Mouse (Mus musculus) heart, adult 18-20 months (tissue): Measurements from ENCODE around the gene Mtfp1. TPM values are rescaled to one million over a fixed set of nuclear protein-coding genes. Genes with fewer than 3 reads are reported as not detected.
"Not testable (repeated sequence)": the region's sequence is repeated elsewhere in the genome, so short reads cannot be mapped to it uniquely, and the experiment has no call there.

Source experiments
- DNase-seq, 2 experiments: peaks; one replicate each; pipeline ENCODE4 v3.0.0; 2021 to 2022; ENCODE audit warnings: mixed read lengths in 1 of 2
- total RNA-seq, 2 experiments: library from RNA; stranded (reverse); gene quantifications; 2 replicates each; pipeline ENCODE4 v1.2.3; 2021

Mtfp1 gene
- total RNA-seq, 2 experiments from 2014 or later = 133 to 172 TPM

DNA sequence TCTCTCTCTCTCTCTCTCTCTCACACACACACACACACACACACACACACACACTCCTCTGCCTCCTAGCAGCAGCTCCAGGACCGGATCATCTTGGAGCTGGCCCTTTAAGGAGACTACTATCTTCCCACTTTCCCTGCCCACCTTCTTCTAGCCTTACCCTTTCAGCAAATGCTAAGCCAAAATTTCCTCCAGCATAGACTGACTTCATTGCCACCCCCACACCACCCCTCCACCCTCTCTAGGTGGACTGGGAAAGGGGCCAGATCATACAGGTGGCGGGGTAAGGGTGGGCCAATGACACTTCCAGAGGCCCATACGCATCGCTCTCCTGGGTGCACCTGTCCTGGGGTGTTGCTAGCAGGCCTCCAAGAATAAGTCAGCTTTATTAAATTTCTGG is 20.2 kb upstream of the Mtfp1 start:
- no peak for DNase-seq

DNA sequence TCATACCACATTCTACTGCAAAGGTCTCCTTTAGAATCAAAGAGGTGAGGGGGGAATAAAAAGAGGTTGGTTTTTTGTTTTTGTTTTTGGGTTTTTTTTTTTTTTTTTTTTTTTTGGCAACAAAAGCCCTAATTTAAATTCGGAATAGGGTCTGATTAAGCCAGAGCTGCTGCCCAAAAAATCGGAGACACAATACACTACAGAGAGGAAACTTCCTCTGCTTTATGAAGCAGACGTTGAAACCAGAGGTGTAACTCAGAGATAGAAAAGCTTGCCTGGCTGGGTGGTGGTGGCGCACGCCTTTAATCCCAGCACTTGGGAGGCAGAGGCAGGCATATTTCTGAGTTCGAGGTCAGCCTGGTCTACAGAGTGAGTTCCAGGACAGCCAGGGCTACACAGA is 19.3 kb upstream of the Mtfp1 start:
- DNase-seq = not testable (repeated sequence)

DNA sequence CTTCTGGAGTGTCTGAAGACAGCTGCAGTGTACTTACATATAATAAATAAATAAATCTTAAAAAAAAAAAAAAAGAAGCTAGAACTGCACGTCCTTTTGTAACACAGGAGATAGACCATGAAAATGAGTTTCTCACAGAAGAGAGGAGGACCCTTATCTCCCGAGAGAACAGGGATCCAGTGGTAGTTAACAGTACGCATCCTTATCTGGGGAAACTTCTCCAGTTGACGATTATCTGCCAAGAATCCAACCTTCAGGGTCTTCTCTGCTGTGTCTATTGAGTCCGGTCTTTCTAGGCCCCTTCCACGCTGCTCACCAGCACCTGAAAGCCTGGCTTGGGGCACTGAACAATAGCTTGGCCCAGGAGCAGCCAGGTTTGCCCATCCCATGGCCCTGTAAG is 18.7 kb upstream of the Mtfp1 start:
- DNase-seq = no peak

DNA sequence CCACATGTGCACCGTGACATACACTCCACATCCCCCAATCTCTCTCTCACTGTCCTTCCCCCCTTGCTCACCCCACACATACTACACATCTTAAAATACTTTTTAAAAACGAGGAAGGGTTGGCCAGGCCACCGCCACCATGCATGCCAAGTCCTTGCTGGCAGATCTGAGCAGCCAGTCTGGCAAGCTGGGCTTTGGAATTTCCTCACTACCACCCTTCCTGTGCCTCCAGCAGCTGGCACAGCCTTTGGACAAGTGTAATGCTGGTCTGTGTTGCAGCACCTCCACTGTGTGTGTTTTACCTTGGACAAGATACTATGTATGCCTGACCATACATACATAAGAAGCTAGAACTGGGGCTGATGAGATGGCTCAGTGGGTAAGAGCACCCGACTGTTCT is 18.3 kb upstream of the Mtfp1 start:
- DNase-seq = no peak

DNA sequence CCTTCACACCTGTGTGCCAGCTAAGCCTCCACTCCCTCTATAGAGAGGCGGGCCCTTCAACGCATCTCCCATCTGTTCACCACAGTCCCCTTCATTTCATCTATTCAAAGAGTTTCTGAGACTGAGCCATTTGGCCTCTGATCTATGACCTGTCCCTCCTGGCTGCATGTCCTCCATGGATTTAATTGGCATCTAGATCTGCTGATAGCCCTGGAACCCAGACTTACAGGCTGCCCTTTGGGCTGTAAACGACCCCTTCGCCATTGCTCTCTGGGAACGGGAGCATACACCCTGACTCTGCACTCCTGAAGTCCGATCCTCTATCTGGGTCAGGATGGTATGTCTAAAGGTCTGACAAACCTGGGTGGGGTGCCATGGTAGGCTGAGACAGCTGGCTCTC is 17.6 kb upstream of the Mtfp1 start:
- DNase-seq = no peak

DNA sequence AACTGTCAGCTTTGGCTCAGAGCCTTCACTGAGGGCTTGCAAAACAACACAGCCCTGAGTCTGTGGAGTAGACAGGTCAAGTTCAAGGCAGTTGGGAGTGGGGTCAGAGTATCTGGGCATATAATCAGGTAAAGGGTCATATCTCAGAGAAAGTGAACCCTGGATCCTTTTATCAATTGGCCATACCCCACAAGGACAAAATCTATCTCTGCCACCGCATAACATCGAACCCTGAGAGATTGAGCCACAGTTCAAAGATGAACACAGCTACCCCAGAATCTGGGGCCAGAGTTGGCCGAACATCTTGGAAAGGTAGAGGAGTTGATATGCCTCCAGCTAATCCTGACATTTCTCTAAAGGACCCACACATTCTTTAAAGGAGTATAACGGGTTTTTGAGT is 16.8 kb upstream of the Mtfp1 start:
- DNase-seq = no peak

DNA sequence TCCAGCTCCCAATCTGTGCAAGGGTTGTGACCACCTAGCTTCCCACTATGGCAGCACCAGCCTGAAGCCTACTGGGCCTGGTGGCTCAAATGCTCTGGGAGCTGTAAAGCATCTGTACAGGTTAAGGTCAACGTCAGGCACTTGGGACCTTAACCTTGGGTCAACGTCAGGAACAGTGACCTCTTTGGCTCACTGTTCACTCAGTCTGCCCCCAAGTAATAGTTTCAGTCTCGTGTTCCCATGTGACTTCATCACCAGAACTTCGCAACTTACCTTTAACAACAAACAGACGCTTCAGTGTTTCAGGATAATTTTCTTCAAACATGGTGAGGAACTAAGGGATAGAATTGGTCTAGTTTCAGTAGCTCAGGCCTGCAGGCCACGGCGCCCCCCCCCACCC is 13.4 kb upstream of the Mtfp1 start:
- DNase-seq = no peak

DNA sequence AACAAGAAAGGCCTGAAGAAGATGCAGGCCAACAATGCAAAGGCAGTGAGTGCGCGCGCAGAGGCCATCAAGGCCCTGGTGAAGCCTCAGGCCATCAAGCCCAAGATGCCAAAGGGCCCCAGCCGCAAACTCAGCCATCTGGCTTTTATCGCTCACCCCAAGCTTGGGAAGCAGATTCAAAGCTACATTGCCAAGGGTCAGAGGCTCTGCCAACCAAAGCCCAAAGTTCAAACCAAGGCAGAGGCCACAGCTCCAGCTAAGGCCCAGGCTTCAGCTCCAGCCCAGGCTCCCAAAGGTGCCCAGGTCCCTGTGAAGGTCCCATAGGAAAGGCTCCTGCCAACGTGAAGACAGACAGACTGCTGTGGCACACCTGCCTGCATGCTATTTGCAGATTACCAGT is 12.7 kb upstream of the Mtfp1 start:
- DNase-seq = not testable (repeated sequence)

DNA sequence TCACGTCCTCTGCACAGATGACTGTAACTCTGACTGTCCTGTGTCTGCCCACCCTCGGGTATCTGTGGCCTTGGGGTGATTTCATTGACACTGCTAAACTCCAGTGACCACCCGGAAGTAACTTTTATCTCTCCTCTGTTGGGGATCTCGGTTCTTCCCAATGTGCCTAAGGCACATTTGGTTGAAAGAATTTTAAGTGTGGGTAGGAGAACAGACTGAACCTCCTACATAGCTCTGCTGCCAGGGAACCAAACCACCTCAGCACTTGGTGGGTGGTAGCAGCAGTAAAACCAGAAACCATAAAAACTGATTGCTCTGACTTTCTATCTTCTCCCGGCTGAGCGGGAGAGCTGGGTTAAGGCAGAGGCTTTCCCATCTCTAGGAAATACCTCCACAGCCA is 10.2 kb upstream of the Mtfp1 start:
- no peak for DNase-seq

DNA sequence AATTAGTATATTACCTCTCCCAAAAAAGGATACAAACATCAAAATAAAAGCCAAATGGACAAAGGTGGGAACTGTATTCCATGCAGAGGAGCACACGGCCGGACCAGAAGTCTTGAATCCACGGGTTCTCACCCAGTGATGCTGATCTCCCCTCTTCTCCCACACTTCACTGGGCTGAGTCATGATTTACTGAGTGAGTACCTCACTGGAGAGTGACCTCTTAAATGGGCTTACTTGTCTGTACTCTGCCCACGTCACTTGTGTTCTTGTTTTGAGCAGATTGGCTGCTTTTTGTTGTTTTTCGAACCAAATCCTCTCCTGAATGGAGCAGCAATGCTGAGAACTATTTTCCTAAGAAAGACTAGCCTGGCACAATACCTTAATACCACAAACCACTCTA is 9.7 kb upstream of the Mtfp1 start:
- DNase-seq = no peak

DNA sequence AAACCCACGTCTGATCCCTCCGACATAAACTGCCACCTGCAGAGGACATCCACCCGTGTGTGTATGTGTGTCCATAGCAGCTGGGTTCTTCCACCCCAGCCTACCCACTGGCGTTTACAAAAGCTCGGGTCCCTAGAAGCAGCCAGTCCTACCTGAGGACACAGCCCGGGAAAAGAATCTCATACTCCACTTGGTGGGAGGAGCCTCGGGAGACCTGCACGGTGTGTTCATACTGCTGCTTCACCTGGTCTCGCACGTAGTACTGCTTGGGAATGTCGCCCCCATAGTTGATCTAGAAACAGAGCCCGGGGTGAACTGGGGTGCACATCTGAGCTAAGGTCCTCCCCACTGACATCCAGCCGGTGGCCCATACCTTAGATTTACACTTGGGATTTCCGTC is 8.3 kb upstream of the Mtfp1 start:
- no peak for DNase-seq

DNA sequence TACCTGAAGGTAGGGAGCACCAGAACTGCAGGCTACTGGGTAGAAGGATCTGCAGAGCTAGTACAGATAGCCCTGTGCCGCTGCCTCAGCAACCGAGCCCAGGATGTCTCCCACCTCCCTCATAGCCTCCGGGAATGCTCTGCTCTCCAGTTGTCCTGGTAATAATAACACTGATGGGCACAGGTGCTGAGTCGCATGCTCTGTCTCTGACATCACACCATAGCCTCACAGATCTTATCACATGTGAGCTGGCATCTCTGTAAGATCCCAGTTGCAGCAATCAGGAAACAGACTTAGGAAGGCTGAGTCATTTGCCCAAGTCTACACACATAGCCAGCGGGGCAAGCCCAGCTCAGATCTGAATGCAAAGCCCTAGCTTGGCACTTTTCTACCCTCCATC is 6.6 kb upstream of the Mtfp1 start:
- DNase-seq = no peak

DNA sequence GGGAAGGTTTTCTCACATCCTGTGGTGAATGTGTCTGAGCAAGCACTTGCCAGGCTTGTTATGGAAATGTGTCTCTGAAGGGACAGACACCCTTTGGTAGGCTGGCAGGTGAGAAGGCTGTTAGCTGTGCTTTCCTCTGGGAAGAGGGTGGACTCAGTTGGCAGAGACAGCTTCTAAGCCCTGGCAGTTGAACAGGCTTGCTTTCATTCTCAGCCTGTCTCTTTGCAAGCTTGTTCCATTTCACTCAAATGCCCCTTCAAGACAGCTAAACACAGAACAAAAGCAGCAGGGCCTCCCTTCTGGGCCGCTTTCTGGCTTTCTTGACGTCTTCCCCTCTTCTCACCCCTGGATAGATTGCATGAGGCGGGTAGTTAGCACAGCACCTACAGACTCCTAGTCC is 4.2 kb upstream of the Mtfp1 start:
- DNase-seq = no peak

DNA sequence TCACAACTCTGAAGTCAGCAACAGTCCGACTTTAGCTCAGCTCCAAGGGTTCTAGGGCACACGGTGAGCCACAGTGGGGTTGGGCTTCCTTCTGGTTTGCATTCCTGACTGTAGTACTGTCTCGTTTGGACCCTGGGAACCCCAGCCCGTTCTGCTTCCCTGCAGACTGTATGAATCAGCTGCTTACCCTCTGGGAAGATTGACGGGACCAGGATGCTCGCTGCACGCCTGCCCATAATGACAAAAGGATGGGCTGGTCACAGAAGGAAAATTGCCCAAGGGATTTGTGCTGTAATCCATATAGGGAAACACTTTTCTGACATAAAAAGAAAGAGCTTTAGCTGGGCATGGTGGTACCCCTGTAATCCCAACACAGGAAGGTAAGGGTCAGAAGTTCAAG is 3.6 kb upstream of the Mtfp1 start:
- no peak for DNase-seq

DNA sequence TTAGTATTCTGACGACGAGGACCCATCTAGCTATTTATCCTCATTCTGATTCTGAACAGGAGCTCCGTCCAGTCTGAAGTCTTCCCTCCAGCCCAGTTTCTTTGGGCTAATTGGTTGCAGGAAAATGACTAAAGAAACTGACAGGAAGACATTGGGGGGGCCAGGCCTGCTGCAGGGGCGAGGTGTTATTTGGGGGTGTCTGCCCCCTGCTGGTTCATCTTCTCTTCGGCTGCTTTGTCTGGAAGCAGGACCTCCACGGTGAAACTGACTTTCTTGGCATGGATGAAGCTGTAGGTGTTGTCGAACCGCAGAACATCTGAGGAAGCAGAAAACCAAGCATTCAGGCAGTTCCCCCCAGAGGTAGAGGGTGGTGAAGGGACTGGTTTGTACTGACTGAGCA is 2.9 kb upstream of the Mtfp1 start:
- DNase-seq = no peak

DNA sequence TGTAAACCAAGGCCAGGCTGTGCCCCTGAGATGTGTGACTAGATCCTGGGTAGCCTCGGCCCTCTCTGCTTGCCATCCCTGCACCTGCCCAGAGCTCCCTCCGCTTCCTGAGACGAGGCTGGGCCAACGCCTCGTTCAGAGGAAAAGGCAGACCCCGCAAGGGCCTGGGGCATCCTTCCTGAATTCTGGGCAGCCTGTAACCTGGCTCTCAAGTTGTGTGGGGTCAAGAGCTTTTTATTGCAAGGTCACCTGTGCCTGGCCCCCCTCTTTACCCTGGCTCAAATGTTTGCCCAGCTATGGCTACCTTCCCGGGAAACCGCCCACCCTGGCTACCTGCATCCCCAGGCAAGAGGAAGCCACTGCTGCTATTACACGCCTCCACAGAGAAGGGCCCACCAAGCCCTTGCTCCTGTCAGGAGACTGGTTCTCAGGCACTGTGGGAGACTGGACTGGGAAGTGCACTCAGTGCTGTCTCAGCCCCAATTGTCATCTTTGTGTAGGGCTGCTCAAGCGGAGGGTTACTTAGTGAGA is 1.9 kb upstream of the Mtfp1 start:
- DNase-seq = no peak

DNA sequence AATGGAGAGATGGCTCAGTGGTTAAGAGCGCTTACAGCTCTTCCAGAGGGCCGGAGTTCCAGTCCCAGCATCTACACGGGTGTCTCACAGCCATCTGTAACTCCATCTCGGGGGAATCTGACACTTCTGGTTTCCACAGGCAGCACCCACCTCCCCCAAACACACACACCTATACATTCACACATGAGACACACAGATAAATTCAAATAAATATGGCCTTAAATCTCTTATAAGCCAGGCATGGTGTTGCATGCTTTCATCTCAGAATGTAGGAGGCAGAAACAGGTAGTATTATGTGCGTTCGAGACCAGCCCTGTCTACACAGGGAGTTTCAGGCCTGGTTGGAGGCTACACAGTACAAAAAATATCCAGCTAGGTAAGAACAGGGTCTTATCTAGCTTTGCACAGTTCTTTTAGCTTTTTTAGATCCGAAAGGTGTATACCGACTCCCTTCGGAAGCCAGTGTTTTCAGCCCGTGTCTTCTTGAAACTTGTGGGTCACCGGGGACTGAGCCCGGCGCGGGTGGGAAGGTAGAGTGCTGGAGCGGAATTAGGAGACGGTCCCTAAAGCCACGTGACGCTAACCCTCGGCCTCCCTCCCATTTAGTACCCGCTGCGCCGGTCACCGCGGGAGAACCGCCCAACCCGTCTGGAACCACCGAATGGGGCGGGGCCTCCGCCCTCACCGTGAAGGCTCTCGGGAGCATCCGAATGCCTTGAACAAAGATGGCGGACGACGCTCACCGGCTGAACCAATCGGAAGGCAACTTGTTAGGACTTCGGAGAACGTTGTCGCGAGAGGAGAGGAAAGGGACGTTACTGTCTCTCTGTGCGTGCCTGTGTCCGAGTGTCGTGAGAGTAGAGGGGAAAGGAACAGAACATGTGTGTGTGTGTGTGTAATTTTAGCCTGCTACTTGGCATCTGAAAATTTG is 1.1 kb upstream of the Mtfp1 start:
- DNase-seq = peak; percentile 98 to 99

DNA sequence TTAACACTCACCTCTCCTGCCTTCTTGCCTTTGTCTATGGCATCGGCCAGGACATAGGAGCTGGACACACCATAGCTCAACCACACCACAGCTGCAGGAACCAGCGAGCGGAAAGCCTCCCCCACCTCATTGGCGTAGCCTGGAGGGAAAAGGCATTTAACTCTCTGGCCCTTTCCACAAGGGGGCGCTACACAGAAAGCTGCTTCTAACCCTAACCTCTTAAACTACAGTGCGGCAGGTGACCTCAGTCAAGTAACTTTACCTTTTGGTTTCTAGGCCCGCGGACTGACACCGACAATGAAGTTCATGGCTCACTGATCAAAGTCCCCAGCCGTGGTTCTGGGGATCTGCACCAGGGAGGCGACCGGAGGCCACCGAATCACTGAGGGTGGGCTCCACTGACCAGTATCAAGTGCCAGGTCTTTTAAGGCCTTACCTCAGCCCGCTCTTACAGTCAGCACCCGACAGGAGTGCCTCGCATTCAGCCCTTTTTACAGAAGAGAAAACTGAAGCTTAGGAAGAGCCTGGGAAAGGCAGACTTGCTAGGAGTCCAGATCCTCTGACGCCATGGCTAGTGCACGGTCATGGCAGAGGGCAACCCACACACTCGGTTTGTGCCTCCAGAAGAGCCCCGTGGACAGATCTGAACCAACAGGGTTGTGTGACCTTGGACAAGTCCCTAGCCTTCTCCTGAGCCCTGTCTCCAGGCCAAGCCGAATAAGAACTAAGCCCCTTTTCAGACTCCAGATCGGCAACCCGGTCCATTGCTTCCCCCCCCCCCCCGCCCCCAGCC is 671 bp downstream of the Mtfp1 start:
- peak; percentile 69 to 84 for DNase-seq

DNA sequence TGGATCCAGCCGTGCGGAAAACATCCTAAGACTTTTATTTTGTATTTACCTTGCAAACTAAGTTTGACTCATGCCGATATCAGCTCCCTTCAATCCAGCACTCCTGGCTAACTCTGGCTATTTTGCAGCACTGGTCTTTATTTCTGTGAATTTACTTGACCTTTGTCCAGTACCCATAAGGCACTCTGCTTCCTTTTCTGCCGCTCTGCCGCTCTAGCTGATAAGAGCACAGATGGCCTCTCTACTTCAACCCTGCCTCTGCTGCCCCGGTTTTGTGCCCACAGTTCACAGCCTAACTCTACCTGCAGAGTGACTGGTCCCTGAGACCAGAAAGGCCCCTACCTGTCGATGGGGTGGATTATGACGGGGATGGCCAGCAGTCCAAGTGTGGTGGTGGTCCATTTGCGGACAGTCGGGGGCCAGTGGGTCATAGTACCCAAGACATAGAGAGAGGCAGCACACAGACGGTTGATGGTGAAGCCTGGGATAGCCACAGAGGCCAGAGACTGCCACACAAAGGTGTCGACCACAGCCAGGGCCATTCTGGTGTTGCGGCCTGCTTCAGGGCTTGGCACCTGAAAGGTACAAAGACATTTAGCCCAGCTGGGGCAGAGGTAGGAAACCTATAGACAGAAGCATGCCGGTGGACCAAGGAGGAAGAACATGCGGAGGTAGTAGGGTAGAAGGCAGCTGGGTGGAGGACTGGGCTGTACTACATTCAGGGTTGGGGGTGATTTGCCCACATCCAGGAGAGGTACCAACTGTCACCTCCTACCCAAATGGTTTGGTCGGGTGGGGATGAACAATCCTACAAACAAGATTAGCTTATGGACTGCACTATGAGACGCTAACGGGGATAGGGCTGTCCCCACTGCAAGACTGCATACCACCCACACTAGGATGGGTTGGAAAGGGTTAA is 1.5 kb downstream of the Mtfp1 start:
- peak in 1 of 2 experiments; percentile 22 for DNase-seq

DNA sequence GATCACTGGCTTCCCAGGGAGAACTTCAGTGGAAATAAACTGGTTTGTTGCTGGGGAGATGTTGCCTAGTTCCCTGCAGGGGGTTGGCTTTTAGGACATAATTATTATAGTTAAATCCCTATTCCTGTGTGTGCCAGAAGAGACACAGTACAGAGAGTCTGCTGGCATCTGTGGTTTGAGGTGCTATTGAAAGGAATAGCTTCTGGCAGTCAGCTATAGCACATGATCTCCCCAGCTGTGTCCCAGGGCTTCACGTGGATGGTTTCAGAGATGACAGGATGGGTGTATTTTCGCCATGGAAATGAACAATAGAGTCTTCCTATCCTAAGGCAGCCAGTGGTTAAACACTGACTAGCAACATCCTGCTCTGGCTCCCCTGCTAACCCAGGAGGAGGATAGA is 8.0 kb downstream of the Mtfp1 start:
- no peak for DNase-seq

DNA sequence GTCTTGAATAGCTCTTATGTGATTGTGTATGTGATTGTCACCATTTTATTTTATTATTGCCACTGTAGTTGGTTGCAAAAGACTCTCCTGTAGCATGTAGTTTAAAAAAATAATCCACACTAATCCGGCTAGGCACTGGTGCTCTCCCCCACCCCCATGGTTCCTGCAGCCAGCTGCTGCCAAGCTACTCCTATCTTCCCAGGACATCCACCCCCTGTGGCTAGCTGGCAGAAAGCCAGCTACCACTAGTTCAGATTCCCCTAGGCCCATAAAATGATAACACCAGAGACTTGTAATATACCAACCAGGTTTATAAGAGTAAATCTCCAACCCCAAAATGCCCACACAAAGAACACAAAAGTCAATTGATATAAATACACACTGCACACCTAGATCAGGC is 9.0 kb downstream of the Mtfp1 start:
- no peak for DNase-seq
